Mouse (Mus musculus) lung, adult 2 months (tissue): ENCODE results near the gene Evx2. TPM values are rescaled to one million over a fixed set of nuclear protein-coding genes. Genes with fewer than 3 reads are reported as not detected.

Experiments used
- DNase-seq: peaks from one replicate; pipeline ENCODE4 v3.0.0; 2022
- H3K4me1 ChIP-seq: fragments of 200-500 bp; 2 replicates; pipeline ENCODE4 v1.6.1; 2011; ENCODE audit warnings: low read length; ENCODE audit not compliant: control insufficient read depth, insufficient read depth
- H3K4me3 ChIP-seq: fragments of 200-500 bp; replicated peaks from 2 replicates; pipeline ENCODE3; 2011; ENCODE audit warnings: low read depth, mild to moderate bottlenecking, control low read depth, low read length; ENCODE audit errors: extremely low read depth
- CTCF ChIP-seq: fragments of 200-500 bp; IDR thresholded peaks from 2 replicates; pipeline ENCODE4 v1.5.1; 2011; ENCODE audit warnings: mild to moderate bottlenecking, low read length, control low read depth; ENCODE audit not compliant: insufficient read depth
- POLR2A ChIP-seq: fragments of 200-500 bp; IDR thresholded peaks from 2 replicates; pipeline ENCODE4 v1.6.1; 2011; ENCODE audit warnings: low read depth, mild to moderate bottlenecking, control low read depth, low read length, borderline replicate concordance; ENCODE audit errors: extremely low read depth
- WGBS: fragments of 180-500 bp; shearing (Covaris S2); methylation state at CpG from one replicate; pipeline ENCODE4 v1.1.7; 2018; 5-methylcytosine and 5-hydroxymethylcytosine counted together
- polyA plus RNA-seq: library from polyadenylated mRNA; depleted of rRNA; stranded (reverse); fragments of >200 nt; gene quantifications from 2 replicates; pipeline ENCODE4 v1.2.3, GENCODE M21; 2012

The Evx2 gene
- polyA plus RNA-seq, 1 experiment: not detected

DNA sequence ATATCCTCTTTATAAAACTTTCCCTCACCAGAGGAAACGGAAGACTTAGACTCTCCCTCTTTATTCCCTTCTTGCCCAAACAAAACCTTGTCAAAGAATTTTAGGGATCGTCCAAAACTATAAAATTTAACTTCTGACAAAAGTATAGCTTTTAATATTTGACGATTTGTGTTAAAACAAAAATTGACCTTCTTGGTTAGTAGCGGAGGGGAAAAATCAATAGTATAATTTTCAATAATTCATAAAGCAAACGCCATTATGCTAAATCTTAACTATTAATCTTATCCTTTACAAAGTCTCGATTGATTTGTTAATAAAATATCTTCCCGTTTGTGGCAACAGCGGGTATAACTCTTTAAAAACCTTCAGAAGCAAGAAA lies 31.0 kb upstream of the Evx2 start:
- DNase-seq: no peak
- Histone ChIP-seq H3K4me1 (no peaks in the 10 kb centered on the region), H3K4me3 (no peak overlapping the region)
- 14% methylated on average over 8 of the region's 8 CpGs for WGBS
- TF ChIP-seq POLR2A (no peak), CTCF (no peak)

DNA sequence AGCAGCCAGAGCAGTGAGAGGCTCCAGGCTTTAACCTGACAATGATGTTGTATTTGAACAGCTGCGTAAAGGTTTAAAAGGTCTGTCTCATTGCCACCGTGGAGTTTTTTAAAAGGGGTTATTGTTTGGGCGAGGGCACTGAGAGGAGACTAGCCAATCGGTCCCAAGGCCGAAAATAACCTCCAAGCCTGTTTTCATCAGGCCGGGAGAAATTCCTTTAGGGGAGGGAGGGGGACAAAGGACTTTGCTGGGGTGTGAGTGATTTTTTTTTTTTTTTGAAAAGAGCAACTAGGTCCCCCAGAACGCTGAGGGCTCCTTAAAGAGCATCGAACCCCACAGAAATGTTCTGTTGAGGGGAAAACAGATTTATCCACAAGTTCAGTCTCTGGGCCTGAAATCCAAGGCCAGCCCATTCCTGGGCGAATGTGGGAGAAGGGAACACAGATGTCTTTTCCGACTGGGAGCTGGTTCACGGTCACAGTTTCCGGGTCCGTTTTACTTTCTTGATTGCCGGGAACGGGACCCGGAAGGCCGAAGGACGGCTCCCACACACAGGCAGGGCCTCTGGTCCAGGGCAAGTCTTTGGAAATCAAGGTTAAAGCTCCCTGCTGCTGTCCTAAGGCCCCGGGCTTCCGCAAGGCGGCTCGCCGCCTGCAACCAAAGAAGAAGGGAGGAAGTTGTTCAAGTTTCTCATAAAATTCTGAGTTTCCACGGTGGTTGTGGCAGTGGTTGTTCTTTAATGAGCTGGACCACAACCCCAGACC lies 30.4 kb upstream of the Evx2 start:
- WGBS: 5% methylated on average over 24 of the region's 24 CpGs
- no peaks in the 10 kb centered on the region for H3K4me1 ChIP-seq
- no peak overlapping the region for H3K4me3 ChIP-seq
- TF ChIP-seq CTCF (no peak), POLR2A (no peak)
- no peak for DNase-seq

DNA sequence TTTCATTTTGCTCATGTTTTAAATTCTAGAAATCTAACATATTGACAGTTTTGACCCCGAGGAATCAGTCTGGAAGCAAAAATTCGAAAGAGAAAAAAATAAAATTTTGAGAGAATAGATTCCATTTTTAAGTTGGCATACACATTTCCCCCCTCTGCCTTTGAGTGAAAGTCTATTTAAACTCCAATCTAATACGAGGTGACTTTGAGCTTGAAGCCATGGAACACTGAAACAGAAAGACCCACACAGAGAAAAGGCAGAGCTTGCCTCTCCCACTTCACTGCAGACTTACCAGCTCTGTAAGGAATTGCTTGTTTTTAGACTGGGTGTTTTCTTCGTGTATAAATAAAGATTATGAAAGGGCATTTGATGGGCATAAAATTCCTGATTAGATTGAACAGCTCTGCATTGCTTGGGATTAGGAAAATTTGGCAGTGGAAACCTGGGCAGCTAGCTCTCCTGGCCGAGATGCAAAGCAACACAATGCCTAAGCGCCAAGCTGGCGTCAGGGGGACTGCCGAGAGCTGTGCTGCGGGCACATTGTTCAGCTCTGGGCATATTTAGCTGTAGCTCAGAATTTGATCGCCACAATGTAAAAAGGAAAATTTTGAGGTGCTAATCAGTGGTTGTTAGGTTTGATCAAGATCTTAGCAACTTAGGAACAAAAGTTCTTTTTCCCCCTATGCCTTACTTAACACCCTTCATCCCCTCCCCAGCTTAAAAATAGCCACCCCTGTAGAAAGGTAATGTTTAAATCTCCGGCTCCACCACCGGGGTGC lies 29.6 kb upstream of the Evx2 start:
- Histone ChIP-seq H3K4me1 (no peaks in the 10 kb centered on the region), H3K4me3 (no peak overlapping the region)
- no peak for DNase-seq
- WGBS: 8% methylated on average over 12 of the region's 12 CpGs
- TF ChIP-seq CTCF (no peak), POLR2A (no peak)

DNA sequence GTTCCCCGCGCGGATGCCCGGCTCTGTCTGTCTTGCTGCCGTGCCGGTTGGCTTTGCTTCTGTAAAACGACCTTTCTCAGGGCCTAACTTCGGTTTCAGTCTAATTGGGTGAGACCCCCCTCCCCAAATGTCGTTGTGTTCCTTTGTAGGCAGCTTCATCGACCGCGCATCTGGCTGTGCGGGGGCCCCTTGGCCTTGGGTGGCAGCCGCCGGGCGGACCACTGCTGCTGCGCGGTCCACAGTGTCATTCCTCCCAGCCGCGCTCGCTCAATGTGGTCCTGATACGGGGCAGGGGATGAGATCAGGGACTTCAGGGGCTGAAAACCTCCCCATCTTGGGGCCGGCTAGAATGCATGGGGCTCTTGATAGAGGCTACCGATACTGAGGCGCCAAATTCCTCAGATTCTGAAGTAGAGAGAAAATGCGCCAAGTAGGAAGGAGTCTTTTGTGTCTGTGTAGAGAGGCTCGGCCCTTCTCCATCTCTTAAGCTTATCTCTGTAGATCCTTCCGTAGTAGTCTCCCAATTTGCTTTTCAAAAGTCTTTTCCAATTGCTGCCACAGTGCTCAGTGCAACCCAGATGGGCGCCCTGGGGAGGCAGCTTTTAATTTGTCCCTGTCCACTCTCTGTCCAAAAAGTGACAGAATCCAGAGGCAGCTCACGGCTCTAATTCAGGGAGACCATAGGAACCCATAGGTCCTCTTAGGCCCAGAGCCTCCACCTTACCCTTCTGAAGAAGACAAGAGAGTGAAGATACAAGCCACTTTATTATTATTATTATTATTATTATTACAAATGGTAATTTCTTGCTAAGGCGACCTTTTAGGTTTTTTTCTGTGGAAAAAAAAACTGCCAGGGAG lies 28.6 kb upstream of the Evx2 start:
- H3K4me3 ChIP-seq: no peak overlapping the region
- 6% methylated on average over 31 of the region's 31 CpGs for WGBS

DNA sequence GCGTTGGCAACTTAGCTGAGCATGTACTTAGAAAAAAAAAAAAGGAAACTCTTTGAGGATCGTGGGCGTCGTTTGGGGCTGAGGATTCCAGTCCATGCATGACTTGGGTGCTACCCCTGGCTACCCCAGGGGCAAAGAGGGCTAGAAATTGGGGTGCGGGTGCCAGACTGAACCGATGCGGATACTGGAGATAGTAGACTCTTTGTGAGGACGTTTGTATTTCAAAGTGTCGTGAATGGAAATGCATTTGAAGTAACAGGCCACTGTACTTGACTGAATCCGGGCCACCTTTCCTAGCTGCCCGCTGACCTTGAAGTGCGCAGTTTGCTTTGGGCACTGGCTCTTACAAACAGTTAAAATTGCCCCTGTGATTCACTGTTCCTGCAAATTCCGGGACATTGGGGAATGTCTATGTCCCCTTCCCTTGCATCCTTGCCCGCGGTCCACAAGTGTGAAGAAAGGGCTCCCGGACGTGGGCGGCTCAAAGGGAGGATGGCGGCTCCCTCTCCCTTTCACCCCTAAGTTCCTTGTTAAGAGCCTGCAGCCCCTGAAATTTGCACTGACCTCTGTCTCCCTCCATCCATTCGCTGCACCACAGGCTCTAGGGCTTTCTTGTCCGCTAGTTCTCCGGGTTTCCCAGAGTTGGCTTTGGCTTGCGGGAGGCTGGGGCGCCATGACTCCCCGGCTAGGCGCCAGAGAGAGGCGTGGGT lies 27.8 kb upstream of the Evx2 start:
- TF ChIP-seq POLR2A (no peak), CTCF (no peak)
- 2% methylated on average over 27 of the region's 27 CpGs for WGBS
- DNase-seq: no peak
- H3K4me3 ChIP-seq: no peak overlapping the region
- no peaks in the 10 kb centered on the region for H3K4me1 ChIP-seq

More for the DNA sequence above, 28.6 kb upstream of the Evx2 start:
- DNase-seq: no peak
- no peaks in the 10 kb centered on the region for H3K4me1 ChIP-seq
- TF ChIP-seq POLR2A (no peak), CTCF (no peak)

DNA sequence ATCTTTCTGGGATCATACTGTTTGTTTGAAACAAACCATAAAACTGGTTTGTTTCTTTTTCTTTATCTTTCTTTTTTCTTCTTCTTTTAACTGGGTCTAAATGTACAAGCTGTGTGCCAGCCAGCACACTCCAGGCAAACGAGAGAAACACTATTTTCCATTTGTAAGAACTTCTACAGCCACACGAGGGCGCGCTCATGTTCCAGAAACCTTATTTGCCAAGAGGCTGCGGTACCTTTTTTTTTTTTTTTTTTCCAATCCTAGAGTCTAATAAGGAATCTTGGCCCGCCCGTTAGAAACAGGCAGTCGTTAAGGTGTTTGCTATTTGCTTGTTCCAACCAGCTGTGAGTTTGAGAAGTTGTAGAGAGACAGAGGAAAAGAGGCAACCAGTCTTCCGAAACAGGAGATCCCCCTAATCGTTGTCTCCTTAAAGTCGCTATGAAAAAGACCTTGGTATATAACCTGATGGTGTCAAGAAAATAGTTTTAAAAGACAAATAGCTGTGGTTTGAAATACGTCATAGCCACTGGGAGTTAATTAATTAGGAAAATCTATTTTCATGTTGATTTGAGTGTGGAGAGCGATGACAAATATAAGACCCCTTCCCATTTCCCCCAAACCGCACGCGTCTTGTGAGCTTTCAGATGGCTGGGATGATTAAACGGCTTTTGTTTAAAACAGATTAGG lies 27.1 kb upstream of the Evx2 start:
- Histone ChIP-seq H3K4me1 (no peaks in the 10 kb centered on the region), H3K4me3 (no peak overlapping the region)
- no peak for TF ChIP-seq POLR2A
- peak; percentile 31; the same call in 1 of the 2 replicates for TF ChIP-seq CTCF
- 10% methylated on average over 17 of the region's 17 CpGs for WGBS
- no peak for DNase-seq

DNA sequence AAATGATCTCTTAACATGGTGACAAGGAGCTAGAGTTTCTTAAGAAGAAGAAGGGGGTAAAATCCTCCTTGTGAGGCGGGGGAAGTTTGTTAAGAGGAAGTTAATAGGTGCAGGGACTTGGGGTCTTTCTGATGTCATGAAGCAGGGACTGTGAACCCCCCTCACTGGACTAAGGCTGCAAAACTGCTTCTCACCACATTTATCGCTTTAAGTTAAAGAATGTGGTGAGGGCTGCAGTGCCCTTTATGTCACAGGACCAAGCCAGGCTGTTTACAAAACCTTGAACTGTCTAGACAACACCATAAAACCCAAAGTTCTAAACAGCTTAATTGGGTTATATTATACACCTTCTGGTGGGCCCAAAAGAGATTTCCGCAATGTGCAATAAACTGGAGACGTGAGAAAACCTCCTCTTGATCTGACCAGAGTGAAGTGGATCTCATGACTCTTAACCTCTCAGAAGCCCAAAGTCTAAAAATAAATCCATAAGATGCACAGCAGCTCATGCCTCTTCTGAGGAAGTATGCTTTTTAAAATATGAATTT lies 25.8 kb upstream of the Evx2 start:
- no peak overlapping the region for H3K4me3 ChIP-seq
- DNase-seq: no peak
- no peak for TF ChIP-seq CTCF
- TF ChIP-seq POLR2A: no peak
- WGBS: 28% methylated on average over 4 of the region's 4 CpGs
- no peaks in the 10 kb centered on the region for H3K4me1 ChIP-seq

DNA sequence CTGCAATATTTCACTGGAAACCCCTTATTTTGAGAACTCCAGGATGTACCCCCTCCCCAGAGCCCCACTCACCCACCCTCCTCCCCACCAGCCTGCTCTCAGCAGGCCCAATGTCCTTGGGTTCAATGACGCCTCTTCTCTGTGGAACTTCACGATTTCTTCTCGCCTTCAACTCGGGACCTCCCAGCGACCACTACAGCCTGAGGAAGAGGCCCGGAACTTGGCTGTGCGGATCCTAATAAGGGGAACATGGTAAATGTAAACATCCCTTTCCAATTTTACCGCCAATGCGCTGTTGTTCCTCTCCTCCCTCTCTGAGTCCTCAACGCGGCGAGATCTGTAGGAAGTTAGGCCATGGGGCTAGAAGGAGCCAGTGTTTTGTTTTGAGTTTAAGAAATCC lies 24.7 kb upstream of the Evx2 start:
- Histone ChIP-seq H3K4me3 (no peak overlapping the region), H3K4me1 (no peaks in the 10 kb centered on the region)
- no peak for DNase-seq
- WGBS: 5% methylated on average over 12 of the region's 12 CpGs
- TF ChIP-seq CTCF (no peak), POLR2A (no peak)

DNA sequence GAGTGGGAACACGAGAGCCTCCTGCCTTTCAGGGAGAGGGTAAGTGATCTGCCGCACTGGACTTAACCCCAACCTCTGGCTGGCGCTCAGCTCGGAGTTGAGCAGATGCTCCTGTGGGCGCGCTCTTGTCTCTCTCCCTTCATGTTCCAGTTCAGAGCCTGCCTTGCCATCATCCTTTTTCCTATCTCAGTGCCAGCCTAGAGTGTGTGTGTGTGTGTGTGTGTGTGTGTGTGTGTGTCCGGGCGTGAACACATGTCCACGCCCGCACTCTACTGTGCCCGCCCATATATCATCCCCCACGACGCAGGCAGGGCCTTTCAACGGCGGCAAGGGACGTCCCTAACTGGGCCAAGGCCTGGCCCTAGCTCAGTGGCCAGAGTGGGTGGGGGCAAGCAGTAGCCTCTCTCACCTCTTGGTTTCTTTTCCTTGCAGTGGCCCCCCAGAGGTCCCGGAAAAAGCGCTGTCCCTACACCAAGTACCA lies 24.2 kb upstream of the Evx2 start:
- no peak for TF ChIP-seq POLR2A
- no peak for TF ChIP-seq CTCF
- WGBS: 3% methylated on average over 18 of the region's 18 CpGs
- DNase-seq: no peak
- Histone ChIP-seq H3K4me3 (no peak overlapping the region), H3K4me1 (no peaks in the 10 kb centered on the region)
